Mouse (Mus musculus) heart, embryonic 14.5 days (tissue): ENCODE measurements around the gene Kif9. TPM values are rescaled to one million over a fixed set of nuclear protein-coding genes. Genes with fewer than 3 reads are reported as not detected.

ENCODE experiments used
- ATAC-seq: fragments of 200-750 bp; cut with Nextera tagmentation; 2 replicates; pipeline ENCODE4 v1.8.0; 2017; ENCODE audit warnings: low read depth, moderate TSS enrichment; ENCODE audit not compliant: insufficient number of reproducible peaks, insufficient read depth, low FRiP score
- H3K27ac ChIP-seq, 2 experiments: fragments of 200-500 bp in 1 of 2; fragments of 300-500 bp in 1 of 2; sonication (generic) in 1 of 2; replicated peaks in 1 of 2; 2 replicates each; pipeline ENCODE4 v1.5.1; 2012 to 2014; ENCODE audit warnings: low read depth in 2 of 2, low read length in 2 of 2, control low read depth in 1 of 2, mild to moderate bottlenecking in 1 of 2, mixed read lengths in 1 of 2; ENCODE audit not compliant: control insufficient read depth in 1 of 2, insufficient read depth in 1 of 2
- H3K27me3 ChIP-seq: fragments of 300-500 bp; sonication (generic); 2 replicates; pipeline ENCODE4 v1.6.1; 2014; ENCODE audit warnings: mild to moderate bottlenecking, low read length, control low read depth; ENCODE audit not compliant: control insufficient read depth, insufficient read depth
- H3K36me3 ChIP-seq: fragments of 300-500 bp; sonication (generic); 2 replicates; pipeline ENCODE4 v1.6.1; 2014; ENCODE audit warnings: mild to moderate bottlenecking, control low read depth, low read length, mixed read lengths; ENCODE audit not compliant: control insufficient read depth, insufficient read depth
- H3K4me1 ChIP-seq, 2 experiments: fragments of 200-500 bp in 1 of 2; fragments of 300-500 bp in 1 of 2; sonication (generic) in 1 of 2; 2 replicates each; pipeline ENCODE4 v1.6.1; 2012 to 2014; ENCODE audit warnings: low read length in 2 of 2, control low read depth in 1 of 2, mixed read lengths in 1 of 2; ENCODE audit not compliant: control insufficient read depth in 2 of 2, insufficient read depth in 2 of 2
- H3K4me2 ChIP-seq: fragments of 300-500 bp; sonication (generic); 2 replicates; pipeline ENCODE4 v1.6.1; 2014; ENCODE audit warnings: mild to moderate bottlenecking, low read length
- H3K4me3 ChIP-seq, 2 experiments: fragments of 200-500 bp in 1 of 2; fragments of 300-500 bp in 1 of 2; sonication (generic) in 1 of 2; 2 replicates each; pipeline ENCODE4 v1.5.1; 2012 to 2014; ENCODE audit warnings: low read length in 2 of 2, mild to moderate bottlenecking in 2 of 2, control low read depth in 1 of 2, low read depth in 1 of 2, moderate library complexity in 1 of 2; ENCODE audit not compliant: control insufficient read depth in 1 of 2, insufficient read depth in 1 of 2
- H3K9ac ChIP-seq: fragments of 300-500 bp; sonication (generic); 2 replicates; pipeline ENCODE4 v1.6.1; 2014; ENCODE audit warnings: mild to moderate bottlenecking, low read length
- H3K9me3 ChIP-seq: fragments of 300-500 bp; sonication (generic); 2 replicates; pipeline ENCODE4 v1.6.1; 2016; ENCODE audit warnings: low read length, control low read depth; ENCODE audit not compliant: control insufficient read depth
- WGBS: fragments of 180-500 bp; shearing (Covaris S2); extraction: QIAGEN DNeasy Blood & Tissue Kit; methylation state at CpG from one replicate; pipeline ENCODE4 v1.1.7; 2014; 5-methylcytosine and 5-hydroxymethylcytosine counted together
- polyA plus RNA-seq: library from polyadenylated mRNA; unstranded; fragments of >200 nt; fragmentation: Nextera tagmentation; extraction: Ambion mirVana; gene quantifications from 2 replicates; pipeline ENCODE4 v1.2.1, GENCODE M21; 2014

The Kif9 gene
- polyA plus RNA-seq, 1 experiment from 2014 or later: 0.65 TPM

DNA sequence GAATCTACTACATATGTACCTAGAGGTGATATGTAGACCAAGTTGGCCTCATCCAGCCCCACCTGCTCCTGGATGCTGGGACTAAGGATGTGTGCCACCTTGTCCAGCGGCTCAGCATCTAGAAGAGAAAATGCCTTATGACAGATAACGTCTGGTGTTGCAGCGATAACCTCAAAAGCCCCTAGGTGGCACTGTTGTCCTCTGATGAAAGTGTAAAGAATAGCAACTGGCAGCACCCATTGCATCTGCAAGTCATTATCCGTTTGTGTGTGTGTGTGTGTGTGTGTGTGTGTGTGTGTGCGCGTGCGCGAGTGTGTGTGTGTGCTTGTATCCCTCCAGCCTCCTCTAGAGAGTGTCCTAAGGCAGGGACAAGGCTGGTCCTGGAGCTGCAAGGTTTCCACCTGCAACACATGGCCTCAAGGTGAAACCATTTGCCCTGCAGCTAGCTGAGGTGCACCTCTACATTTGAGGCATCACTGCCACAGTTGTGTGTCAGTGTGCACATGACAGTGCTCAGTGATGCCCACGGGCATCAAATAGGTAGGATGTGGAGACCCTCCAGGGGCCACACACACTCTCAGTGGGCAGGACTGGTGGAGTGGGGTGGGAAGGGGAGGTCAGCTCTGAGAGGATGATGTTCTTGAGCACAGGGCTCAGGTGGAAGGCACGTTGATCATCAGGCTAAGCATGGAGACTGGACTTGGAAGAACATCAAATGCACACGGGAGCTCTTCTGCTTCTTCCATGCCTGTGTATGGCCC, 27.7 kb upstream of the Kif9 start:
- H3K36me3 ChIP-seq: peaks cover 33% of the 10 kb centered on the region
- no peak; the same call in 1 of the 2 replicates for ATAC-seq
- H3K27ac ChIP-seq: no peak overlapping the region
- WGBS: 29% methylated on average over 11 of the region's 11 CpGs
- H3K27me3 ChIP-seq: no peaks in the 10 kb centered on the region
- H3K4me3 ChIP-seq: no peak overlapping the region
- H3K4me1 ChIP-seq: no peaks in the 10 kb centered on the region
- H3K9me3 ChIP-seq: no peaks in the 10 kb centered on the region
- no peak overlapping the region for H3K4me2 ChIP-seq
- H3K9ac ChIP-seq: no peak overlapping the region

DNA sequence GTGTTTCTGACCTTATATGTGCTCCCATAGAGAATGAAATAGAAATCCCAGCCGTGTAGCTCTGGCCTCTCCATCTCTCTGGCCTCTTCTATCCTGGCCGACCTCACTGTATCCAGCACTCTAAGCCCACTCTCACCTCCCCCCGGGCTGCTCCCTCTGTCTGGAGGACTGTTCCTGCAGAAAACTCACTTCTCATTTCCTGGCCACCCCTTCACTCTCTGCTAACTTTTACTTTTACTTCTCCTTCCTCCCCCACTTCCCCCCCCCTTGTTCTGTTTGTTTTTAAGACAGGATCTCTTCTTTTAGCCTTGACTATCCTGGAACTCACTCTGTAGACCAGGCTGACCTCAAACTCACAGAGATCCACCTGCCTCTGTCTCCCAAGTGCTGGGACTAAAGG, 24.2 kb upstream of the Kif9 start:
- H3K27ac ChIP-seq: no peak overlapping the region
- H3K4me1 ChIP-seq: no peaks in the 10 kb centered on the region
- no peak overlapping the region for H3K9ac ChIP-seq
- no peak overlapping the region for H3K4me3 ChIP-seq
- ATAC-seq: no peak
- peaks cover 31% of the 10 kb centered on the region for H3K36me3 ChIP-seq
- no peak overlapping the region for H3K4me2 ChIP-seq
- H3K27me3 ChIP-seq: no peaks in the 10 kb centered on the region
- no peaks in the 10 kb centered on the region for H3K9me3 ChIP-seq
- WGBS: 82% methylated on average over 3 of the region's 3 CpGs

DNA sequence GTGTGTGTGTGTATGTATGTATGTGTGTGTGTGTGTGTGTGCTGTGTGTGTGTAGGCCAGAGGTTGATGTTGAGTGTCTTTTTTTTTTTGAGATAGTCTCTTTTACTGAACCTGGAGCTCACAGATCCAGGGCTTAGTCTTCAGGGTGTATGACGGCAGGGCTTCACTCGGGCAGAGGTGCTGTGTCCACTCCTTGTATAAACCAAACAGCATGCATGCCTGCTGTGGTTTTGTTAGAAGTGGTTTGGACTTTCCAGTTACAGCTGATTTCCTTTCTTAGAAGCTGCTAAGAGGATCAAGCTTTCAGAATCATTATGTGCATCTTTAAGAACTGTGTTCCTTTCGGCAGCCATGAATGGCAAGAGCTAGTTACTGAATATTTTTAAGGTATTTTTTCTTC, 18.8 kb upstream of the Kif9 start:
- H3K27me3 ChIP-seq: no peaks in the 10 kb centered on the region

DNA sequence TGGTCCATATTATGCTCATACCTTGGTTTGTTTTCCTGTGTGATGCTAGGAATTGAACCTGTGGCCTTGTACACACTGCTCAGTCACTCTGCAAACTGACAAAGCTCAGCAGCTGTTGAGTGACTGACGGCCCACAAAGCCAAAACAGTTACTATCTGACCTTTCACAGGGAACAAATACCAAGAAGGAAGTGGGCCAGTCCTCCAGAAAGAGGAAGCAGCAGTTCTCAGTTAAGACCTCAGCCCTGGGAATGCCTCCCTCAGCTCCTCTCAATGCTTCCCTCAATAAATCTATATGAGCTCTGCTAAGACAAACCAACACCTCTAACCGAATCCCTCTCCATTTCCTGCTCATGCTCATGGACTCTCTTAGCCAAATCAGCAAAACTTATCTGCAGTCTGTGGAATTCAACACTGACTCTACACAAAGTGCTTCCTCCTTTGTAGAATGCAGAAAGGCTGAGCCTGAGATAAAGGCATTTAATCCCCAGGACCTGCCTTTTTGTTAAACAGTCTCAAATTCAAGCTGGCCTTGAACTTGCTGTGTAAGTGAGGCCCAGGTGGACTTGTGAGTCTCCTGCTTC, 17.5 kb upstream of the Kif9 start:
- no peak overlapping the region for H3K4me3 ChIP-seq
- ATAC-seq: no peak
- no peaks in the 10 kb centered on the region for H3K27me3 ChIP-seq
- no peak overlapping the region for H3K9ac ChIP-seq
- H3K4me1 ChIP-seq: peaks cover 4 to 8% of the 10 kb centered on the region in 2 experiments; a peak in 2 of 4 replicates
- peak overlapping the region; percentile 25 to 53; a peak in 3 of 4 replicates for H3K27ac ChIP-seq
- 22% methylated on average over 2 of the region's 2 CpGs for WGBS
- no peak overlapping the region for H3K4me2 ChIP-seq
- H3K36me3 ChIP-seq: peaks cover 11% of the 10 kb centered on the region; the same call in 1 of the 2 replicates
- H3K9me3 ChIP-seq: no peaks in the 10 kb centered on the region

More for the DNA sequence above, 18.8 kb upstream of the Kif9 start:
- Histone ChIP-seq H3K9ac (no peak overlapping the region), H3K4me1 (peaks cover 4 to 8% of the 10 kb centered on the region in 2 experiments; a peak in 2 of 4 replicates), H3K4me3 (no peak overlapping the region), H3K4me2 (no peak overlapping the region), H3K27ac (no peak overlapping the region), H3K36me3 (peaks cover 14% of the 10 kb centered on the region), H3K9me3 (no peaks in the 10 kb centered on the region)
- no peak for ATAC-seq
- 81% methylated on average over 3 of the region's 3 CpGs for WGBS

DNA sequence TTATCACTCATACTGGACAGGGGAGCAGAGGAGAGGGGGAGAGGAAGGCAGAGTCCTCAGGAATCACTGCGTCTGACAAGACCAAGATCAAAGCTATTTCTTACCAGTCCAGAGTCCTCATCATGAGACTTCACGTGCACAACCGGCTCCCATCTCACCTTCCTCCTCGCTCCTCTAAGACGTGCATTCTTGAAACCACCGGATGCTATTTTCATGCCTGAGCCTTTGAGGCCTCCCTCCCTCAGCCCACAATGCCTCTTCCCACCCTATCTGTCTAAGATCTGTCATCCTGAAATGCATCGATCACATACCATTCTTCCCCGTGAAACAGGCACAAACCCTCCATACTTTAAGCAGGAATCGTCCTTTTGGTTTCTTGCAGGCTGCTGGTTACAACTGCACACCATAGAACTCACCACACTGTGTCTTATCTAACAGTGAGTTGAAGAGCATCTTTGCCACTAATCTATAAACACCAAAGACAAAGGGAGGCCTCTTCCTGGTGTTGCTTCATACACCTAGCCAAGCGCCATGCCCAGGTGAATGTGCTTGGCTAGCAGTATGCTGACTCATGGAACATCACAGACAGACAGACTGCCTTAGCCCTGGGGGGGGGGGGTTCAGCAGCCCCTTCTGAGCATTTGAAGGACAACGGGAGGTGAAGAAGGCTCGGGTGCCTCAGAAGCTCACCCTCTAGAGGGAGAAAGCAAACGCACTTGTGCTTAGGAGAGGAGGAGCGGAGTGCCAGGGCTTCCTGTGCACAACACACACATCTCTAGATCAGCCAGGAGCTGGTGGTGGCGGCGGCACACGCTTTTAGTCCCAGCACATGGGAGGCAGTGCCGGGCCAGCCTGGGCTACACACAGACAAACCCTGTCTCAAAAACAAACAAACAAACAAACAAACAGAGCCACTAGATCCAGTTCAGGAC, 15.6 kb upstream of the Kif9 start:
- WGBS: 76% methylated on average over 18 of the region's 18 CpGs
- peaks cover 4 to 8% of the 10 kb centered on the region in 2 experiments; a peak in 2 of 4 replicates for H3K4me1 ChIP-seq
- H3K27me3 ChIP-seq: no peaks in the 10 kb centered on the region
- no peak overlapping the region for H3K27ac ChIP-seq
- no peak overlapping the region for H3K4me3 ChIP-seq
- no peak for ATAC-seq
- no peak overlapping the region for H3K4me2 ChIP-seq
- no peaks in the 10 kb centered on the region for H3K9me3 ChIP-seq
- H3K36me3 ChIP-seq: peaks cover 11% of the 10 kb centered on the region; the same call in 1 of the 2 replicates
- no peak overlapping the region for H3K9ac ChIP-seq

DNA sequence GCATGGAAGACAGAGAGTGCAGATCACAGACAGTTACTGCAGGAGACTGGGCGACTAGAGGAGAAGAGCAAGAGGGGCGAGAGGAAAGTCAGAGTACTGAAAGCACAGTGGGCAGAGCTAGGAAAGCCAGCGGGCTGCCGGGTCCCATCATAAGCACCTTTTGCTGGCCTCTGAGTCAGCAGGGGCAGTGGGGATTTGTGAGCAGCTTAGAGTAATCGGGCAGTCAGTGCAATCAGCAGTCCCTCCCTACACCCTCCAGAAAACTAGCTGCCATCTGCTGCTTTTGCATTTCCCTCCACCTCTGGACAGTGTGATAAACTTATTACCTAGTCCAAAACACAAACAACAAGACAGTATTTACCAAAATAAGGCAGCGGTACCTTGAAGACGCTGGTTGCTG, 14.4 kb upstream of the Kif9 start:
- Histone ChIP-seq H3K4me1 (peaks cover 4 to 8% of the 10 kb centered on the region in 2 experiments; a peak in 2 of 4 replicates), H3K4me2 (no peak overlapping the region), H3K9me3 (no peaks in the 10 kb centered on the region), H3K27me3 (no peaks in the 10 kb centered on the region), H3K9ac (no peak overlapping the region), H3K4me3 (no peak overlapping the region), H3K27ac (no peak overlapping the region), H3K36me3 (peaks cover 6% of the 10 kb centered on the region; the same call in 1 of the 2 replicates)
- WGBS: 70% methylated on average over 7 of the region's 7 CpGs
- no peak for ATAC-seq

DNA sequence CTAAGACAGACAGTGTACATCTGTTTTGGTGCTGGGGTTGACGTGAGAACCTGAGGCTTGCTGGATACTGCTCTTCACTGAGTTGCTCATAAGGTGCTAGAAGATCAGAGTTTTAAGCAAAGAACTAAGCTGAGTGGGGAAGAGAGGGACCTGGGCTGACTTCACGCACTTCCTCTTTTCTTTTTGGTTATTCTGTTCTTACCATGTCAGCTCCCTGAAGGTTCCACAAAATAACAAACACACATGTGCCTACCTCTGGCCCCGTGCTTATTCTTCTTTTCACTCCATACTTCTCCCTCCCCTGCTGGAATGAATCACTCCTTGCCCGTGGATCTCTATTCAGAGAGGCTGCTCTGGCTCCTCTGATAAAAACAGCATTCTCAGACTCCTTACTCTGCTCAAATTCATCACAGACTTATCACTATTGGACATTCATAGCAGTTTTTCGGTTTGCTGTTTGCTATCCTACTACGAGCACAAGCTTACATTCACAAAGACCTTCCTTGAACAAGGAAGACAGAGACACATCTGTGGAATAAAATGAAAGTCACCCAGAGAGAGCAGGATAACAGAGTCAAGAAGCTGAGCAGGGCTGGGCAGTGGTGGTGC, 12.7 kb upstream of the Kif9 start:
- H3K4me1 ChIP-seq: 0 out of 4 replicates have a peak, but pooled peaks cover 0 to 4% of the 10 kb centered on the region in 2 experiments
- H3K9ac ChIP-seq: no peak overlapping the region
- ATAC-seq: no peak
- no peaks in the 10 kb centered on the region for H3K27me3 ChIP-seq
- no peaks in the 10 kb centered on the region for H3K36me3 ChIP-seq
- 81% methylated on average over 6 of the region's 6 CpGs for WGBS
- H3K4me2 ChIP-seq: no peak overlapping the region
- H3K9me3 ChIP-seq: no peaks in the 10 kb centered on the region
- H3K27ac ChIP-seq: no peak overlapping the region
- no peak overlapping the region for H3K4me3 ChIP-seq
